Mouse (Mus musculus) kidney, postnatal 4 days (tissue): ENCODE data around the gene Ccdc6.

ENCODE experiments used
- DNase-seq, 2 experiments: peaks; one replicate each; pipeline ENCODE4 v3.0.0; 2021; ENCODE audit warnings: mixed read lengths in 2 of 2

Ccdc6 gene

DNA sequence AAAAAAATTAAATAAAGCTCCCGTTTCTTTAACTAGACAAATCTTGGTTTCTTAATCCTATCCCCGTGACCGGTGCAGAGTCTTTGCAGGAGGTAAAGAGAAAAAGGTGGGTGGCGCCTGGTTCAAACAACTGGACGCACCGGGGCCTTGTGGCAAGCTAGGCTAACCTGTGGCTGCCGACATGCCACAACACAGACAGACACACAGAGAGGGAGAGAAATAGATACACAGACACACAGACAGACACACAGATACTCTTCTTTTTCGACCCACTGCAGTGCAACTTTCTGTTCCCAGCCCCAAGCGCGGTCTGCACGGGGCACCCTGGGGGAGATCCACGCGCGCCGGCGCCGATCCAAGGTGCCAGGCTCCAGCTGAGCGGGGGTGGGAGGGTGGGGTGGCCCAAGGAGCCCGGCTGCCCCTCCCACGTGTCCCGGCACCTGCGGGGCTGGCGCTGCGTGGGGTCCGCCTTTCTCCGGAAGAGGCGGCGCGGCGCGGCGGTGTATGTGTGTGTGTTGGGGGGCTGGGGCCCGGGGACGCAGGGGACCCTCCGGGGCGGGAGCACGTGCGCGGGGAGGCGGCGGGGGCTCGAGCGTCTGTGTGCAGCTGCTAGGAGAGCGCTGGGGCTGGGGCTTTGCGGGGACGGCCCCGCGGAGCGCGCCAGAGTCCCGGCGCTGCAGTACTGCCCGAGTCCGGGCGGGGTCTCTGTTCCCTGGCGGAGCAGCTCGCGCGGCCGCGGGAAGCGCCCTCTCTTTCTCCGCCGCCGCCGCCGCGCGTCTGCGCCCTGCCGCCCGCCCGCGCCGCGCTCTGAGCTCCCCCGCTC is at the start of gene Ccdc6:
TSS of gene Ccdc6 (plus strand) at position 756 of the 823 bp plus-strand sequence.
- peak; percentile 93 to 94 for DNase-seq

DNA sequence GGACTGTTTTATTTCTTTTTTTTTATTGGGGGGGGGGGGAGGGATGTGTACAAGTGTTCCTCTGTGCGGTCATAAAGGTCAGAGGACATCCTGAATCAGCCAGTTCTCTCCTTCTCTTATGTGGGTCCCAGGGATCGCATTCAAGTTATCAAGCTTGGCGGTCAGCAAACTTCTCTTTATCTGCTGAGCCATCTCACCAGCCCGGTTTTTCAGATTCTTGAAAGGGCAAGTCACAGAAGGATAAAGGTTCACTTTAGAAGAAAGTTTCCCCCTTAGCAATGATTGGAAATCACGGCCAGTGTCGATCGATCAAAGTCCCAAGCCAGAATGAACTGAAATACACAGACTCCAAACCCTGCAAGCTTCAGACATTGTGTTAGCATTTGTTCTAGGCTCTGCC is 47.1 kb upstream of the Ccdc6 start:
- no peak for DNase-seq

DNA sequence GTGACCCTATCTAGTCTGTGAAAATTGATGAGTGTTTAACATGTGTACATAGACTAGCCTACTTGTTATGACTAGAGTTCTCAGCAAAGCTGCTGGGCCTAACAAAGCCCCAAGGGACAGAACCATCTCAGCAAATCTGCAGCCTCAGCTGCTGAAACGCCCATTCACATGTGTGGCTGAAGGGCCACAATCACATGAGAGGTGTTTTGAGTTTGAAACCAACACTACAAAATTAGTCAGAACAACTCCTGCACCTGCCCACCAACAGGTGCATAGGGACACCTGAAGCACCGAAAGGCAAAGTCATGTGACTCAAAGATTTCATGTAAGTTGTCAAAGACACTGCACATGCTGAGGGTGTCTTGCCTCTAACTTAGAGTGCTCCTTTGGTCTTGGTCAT is 41.6 kb upstream of the Ccdc6 start:
- no peak for DNase-seq

DNA sequence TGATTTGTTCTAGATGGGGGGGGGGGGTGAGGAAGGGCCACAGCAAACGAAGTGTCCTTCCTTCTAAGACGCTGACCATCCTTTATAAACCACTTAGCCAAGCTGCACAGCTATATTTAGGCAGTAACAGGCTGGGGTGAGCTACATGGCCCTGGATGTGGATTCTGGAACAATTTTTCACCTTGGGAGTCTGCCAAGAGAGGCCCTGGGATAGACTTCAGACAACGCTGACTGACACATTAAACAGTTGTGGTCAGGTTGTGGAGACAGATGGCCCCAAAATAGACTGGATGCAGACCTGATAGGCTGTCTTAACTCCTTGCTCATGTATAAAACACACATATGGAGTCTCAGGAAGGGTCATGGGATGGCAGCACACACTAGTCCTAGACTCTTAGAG is 39.9 kb upstream of the Ccdc6 start:
- peak; percentile 26 to 43 for DNase-seq

DNA sequence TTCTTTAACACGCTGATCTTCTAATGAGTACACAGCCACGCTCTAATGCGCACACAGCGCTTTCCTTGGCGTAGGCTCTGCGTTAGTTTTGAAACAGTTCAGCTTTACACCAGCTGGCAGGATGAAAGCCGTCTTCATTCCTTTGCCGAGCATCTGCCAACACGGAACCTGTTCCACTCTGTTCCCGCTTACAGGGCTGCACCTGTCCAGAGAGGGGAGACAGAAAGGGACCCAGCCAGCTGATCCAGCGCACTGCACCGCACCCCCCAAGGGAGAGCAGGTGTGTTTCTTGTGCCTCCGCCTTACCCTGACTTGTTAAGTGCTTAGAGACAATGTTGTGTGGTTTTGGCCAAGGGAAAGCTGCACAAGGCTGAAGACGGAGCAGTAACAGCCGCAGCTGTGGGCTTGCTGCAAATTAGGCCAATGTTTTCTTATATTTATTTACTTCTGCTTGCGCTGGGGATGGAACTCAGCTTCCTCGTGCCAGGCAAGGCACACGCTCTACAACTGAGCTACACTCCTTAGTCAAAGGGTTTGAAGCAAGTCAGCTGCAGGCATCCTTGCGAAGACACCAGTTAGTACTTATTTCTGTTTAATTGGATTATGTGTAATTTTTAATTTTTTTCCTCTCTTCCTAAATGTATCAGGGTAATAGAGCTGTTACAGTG is 36.8 kb upstream of the Ccdc6 start:
- DNase-seq: peak; percentile 26 to 38

DNA sequence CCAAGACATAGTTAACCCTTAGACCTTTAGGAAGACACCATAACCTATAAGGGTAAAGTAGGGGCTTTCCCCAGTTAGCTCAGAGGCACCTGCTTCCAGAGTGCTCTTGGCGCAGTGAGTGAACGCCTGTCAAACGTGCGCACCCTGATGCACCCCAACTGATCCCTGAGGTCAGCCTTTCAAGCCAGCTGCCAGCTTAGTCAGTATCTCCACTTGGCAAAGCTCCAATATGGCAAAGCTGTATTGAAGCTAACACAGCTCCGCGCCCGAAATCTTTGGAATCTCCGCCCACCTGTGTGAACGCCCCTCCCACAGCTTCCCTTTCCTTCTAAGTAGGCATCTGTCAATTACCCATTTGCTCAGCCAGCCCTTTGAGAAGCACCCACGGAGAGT is 36.2 kb upstream of the Ccdc6 start:
- DNase-seq: peak; percentile 40 to 54

DNA sequence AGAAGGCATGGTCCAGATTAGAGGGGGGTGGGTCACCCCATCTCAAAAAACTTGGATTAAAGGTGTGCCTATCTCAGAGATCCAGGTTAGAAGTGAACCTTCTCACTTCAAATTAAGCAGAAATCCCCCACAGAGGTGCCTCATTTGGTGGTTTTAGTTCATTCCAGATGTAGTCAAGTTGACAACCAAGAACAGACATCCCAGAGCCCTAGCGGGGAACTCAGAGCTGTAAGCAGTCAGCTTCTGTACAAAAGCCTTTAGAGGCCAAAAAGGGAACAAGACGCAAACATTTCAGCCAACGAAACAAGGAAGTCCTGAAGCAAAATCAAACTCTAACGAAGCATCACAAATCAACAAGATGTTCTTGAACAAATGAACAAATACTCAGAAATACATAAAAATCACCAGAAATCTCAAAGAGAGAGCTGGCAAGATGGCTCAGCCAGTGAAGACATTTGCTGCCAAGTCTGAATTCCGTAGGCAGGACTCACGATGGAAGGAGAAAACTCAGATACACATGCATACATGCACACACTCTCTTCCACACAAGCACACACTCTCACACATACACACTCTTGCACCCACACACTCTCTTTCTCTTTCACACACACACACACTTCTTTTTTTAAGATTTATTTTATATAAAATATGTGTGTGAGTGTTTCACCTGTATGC is 32.9 kb upstream of the Ccdc6 start:
- DNase-seq: no peak

DNA sequence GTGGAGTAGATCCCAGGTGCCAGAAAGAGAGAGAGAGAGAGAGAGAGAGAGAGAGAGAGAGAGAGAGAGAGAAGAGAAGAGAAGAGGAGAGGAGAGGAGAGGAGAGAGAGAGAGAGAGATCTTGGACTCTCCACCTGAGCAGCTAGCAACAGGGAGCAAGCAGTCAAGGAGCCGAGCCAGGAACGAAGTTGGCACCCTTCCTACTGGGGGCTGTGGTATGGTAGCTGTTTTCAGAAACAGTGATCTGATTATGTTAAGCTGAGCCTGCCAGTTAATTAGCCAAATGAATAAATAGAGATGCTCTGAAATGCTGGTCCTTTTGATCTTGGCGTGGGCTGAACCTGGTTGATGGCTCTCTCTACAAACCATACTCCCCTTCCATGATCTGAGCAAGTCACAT is 31.7 kb upstream of the Ccdc6 start:
- no peak for DNase-seq

DNA sequence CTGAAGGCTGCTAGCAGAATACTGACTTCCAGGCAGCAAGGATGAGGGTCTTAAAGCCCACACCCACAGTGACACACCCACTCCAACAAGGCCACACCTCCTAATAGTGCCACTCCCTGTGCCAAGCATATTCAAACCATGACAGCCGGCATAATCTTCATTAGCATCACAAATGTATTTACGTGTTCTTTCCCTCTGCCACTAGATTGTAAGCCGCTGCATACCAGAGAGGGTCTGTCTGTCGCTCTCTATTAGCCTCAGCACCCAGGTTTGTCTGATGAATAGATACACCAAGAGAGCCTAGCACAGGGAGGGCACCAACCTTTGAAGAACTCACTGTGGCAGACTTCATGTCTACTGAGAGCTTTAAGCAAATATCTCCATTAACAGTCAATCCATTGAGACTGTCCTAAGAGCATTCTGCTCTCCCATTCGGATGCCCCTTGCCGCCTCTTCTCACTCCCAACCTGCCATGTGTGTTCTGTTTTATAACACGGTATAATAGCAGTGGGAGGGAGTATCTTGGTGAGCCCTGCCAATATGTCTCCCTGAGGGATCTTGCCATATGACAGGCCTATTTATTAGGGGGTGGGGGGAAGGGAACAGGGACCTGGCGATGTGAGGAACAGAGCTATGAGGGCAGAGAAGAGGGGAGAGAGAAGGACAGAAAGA is 30.3 kb upstream of the Ccdc6 start:
- DNase-seq: no peak

DNA sequence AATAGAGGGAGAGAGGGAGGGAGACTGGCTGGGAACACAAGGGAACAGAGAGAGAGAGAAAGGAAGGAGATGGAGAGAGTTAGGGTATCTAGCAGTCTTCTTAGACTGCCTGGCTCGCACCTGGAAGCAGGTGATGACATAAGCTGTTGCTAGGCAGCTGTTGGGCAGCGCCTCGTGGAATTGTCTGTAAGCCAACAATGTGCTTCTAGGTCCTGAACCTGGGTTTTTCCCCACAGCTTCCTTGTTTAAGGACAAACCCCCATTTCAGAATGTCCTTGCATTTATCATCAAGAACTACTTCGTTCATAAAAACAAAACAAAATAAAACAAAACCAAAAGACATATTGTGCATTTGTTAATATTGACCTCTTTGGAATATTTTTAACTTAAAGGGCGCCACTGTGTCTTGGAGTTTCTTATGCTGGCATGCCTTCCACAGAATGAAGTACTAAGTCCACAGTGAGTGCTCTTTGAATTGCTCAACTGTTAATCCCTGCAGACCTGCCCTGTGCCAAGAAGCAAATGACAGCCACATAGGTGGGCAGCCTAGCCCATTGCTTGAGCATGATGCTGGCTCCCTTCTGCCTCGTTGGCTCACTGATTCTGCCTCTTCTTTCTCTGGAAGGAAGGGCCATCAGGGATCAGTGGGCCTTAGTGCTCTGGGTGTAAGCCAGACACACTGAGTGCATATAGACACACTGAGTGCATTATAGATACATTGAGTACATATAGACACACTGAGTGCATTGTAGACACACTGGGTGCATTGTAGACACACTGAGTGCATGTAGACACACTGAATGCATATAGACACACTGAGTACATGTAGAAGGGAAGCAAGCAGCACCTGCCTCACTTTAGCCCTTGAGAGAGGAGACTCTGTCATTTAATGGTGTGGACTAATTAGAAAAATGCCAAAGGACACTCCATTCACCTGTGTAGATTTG is 29.5 kb upstream of the Ccdc6 start:
- peak in 1 of 2 experiments; percentile 17 for DNase-seq

DNA sequence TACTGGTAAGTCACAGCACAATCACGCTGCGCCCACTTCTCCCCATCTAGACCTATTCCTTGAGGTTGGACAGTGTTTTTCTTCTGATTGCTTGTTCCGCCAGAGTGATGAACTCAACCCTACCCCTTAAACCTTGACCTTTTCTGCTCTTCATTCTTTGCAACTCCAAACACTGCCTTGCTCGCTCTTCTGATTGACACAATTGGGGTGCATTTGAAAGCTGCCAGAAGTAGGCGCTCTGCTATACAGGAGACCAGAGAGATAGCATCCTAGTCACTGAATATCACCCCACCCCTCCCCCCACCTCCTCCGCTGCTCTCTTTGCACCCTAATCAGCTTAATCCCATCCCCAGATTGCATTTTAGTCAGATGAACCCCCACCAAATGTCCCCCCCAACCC is 27.6 kb upstream of the Ccdc6 start:
- DNase-seq: no peak

DNA sequence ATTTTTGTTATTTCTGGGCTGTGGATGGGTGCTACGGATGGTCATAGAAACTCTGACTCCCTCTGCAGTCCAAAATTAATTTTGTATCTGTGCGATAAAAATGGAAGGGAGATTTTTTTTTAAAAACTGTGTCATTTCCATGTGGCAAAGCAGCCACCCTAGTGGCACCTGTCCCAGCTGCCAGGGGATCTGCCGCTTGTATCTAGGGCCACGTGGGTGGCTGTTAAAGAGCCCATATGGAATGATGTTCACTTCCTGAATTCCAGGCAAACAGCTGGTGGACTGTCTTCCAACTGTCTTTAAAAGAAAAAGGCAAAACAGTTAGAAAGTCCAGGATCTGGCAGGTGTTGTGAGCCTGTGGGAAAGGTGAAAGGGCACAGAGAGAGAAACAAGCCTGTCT is 25.6 kb upstream of the Ccdc6 start:
- no peak for DNase-seq

DNA sequence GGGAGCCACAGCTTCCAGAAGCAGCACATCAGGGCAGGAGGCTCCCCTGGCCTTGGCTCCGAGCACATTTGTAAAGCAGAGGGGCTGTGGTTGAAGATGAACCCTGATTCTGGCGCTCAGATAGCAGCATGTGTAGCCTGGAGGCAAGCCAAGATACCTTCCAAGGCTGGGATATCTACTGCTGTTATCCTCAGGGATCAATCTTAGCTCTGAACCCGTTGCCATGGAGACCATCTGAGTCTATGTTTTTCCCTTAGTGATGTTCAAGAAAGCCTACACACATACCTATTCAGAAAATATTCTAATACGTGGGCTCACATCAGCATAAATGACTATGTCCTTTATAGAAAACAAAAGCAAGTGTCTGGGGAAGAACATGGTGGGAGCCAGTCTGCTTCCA is 19.5 kb upstream of the Ccdc6 start:
- no peak for DNase-seq

DNA sequence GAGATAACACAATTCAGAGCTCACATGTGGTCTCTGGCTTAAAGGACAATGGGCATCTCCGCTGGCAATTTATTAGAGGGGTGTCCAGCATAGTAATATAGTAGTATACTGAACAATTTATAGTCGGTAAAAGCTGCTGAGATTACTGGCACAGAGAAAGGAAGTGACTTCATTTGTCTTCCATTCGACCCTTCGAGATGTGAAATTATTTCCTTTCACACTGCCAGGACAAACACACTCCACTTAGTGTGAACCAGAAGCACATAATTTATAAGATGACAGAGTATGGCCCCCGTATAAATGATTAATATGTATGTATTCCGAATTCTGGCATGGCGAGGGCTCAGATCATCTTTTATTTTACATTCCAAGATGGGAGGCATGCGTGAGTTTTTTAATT is 16.0 kb upstream of the Ccdc6 start:
- DNase-seq: no peak

DNA sequence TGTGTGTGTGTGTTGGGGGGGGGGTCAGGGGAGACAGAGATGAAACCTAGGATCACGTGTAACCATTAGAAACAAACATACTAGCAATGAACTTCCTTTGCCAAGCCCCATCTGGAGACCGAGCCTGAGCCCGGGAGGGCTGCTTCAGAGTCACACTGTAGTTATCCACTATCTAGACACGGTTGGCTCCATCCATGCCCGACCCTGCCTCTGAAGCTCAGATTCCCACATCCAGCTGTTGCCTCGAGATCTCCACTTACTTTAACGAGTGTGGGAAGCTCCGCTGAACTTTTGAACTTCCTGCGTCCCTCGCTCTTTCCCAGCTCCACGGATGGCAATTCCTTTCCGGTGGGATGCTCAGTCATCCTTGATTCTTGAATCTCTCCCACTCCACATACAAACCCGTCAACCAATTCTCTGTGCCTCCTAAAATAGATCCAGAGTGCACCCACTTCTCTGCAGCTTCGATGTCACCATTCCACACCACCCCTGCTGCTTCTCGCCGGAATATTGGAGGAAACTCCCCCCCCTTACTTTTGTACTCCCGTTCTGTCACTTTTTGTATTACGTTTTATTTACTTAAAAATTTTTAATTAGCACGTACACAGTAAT is 15.3 kb upstream of the Ccdc6 start:
- DNase-seq: peak; percentile 68 to 80

DNA sequence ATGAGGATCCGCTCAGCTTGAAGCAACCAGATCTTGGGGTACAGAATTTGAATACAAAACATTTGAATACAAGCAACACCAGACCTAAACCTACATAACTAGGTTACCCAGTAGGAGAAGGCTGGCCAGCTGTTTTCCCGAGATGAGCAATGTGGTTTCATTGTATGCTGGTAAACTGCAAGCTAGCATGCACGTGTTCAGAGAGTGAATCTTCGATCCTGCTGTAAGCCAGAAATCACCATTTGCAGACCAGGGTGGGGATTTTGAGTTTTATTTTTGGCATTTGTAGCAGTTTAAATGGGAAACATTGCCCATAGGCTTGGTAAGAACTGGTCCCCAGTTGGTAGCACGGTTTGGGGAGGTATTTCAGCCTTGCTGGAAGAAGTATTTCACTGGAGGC is 13.7 kb upstream of the Ccdc6 start:
- DNase-seq: no peak

DNA sequence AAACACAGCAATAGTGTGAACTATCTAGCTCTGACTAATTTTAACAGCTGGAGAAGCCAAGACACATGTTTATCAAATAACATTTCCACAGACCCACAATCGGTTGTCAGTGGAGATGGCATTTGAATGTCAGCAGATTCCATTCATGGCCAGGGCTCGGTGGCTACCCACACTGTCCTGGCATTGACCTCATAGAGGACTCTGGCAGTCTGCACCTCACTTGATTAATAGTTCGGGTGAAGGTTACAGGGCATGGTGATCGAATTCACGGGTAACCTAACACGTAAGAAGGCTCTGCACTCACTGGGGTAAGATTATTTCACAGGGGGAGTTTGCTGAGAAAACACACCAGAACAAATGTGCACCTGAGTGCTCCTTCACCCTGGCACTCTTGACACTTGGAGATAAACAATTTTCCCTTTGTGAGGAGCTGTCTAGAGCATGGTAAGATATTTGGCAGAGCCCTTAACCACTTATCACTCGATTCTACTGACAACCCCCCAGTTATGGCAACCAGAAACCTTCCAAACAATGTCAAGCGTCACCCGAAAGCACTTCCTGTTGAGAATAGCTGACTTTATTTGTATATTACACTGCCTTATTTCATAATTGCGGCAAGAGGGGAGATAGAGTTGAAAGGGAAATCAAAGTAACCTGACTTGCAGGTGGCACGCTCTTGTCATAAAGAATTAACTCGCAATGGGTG is 11.5 kb upstream of the Ccdc6 start:
- no peak for DNase-seq

DNA sequence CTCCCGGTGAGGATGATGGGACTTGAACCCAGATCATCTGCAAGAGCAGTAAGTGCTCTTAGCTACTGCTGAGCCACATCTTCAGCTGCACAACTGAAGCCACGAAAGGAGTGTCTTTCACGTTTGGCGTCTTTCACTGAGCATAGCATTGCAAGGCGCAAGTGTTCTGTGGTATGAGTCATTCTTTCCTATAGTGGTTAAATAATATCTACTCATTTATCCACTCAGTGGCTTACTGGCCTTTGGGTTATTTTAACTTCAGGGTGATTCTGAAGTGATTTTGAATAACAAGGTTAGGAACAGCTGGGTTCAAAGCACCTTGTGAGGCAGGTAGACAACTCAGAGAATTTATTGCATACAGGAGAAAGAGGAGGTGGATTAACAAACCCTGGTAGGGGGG is 8.1 kb upstream of the Ccdc6 start:
- no peak for DNase-seq

DNA sequence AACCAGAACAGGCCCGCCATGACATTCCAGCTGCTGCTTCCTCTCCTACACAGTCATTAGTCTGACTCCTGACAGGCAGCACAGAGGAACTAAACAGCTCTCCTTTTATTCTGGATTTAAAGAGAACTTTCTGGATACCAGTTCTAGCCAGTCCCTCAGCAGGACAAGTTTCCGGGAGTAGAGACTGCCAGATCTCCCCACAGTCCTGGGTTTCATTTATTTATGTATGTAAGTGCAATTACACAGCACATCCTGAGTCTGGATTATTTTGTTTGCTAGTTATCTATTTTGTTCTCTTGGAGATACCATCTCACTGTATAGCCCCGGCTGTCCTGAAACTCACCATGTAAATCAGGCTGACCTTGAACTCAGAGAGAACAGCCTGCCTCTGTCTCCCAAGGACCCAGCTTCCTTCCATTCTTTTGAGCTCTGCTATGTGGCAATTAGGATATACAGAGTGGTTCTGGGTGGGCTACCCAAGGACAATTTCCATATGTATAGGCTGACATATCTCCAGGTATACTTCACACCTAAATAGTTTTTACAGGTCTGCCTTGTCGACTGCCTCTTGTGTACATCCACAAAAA is 5.0 kb upstream of the Ccdc6 start:
- DNase-seq: no peak

DNA sequence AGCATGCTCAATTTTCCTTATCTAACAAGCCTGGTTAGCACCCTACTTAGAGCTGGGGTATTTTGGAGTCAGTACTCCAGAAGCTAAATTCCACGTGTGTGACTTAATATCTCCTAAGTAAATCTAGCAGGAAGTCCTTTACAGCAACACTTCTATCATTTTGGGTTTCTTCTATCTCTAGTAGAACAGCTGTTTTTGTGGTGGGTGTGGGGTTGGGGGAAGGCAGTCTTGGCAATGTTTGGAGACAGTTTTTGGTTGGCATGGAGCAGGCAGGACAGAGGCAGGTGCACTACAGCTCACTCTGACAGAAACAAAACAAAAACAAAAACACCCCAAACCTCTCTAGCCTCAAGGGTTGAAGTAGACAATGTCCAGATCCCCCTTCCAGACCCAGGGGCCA is 3.1 kb upstream of the Ccdc6 start:
- no peak for DNase-seq

DNA sequence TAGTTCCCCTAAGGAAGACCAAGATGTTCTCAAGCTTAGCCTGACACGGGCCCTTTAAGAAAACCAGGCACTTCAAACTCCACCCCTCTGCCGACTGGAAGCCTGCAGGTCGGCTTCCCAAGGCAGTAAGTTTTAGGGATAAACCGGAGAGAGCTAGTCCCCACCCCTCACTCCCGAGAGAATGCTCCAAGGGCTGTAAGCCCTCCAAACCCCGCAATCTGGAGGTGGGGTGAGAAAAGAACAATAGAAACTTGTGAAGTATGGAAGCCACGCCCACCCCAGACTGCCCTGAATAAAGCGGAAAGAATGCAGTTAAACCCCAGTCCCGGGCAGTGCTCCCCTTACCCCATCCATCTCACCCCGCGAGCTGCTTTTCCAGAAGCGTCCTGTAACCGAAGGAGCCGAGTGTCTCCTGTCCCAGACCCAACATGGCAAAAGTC is 1.9 kb upstream of the Ccdc6 start:
- peak; percentile 67 to 76 for DNase-seq
